13 mouse cellular contexts compared by ENCODE assay signal in the genomic region with DNA sequence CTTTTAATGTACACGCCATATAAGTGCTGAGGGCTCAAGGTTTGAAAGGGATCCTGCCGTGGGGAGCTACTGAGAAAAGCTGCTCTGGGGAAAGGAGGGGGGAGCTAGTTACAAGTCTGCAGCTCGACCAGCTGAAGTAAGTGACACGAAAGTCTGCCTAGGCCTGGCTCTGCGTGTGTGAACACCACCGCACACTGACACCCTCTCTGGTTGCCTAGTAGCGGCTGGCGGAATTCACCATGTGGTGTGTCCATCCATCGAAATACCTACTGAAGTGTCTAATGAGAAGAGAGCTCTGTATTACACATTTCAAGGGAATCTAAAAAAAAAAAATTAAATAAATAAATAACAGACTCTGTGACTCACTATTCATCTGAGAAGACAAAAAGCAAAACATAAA.
DNase-seq lines count a peak whose midpoint lies in the region; ATAC-seq lines count a peak whose summit lies in the region.
"Had no signal": no experiment of that assay in that cellular context is flagged by ENCODE, and none has a peak within 500 bp of the region (broad histone marks: within the 10 kb centered on the region; RNA-seq: fewer than 3 reads in every experiment).

No protein-coding gene starts in this region.

- no peaks in the 10 kb centered on the region for H3K9me3 ChIP-seq in hindbrain, embryonic 15.5 days
- H3K9me3 ChIP-seq in limb, embryonic 10.5 days (replicated peaks), result no peaks in the 10 kb centered on the region
- H3K9me3 ChIP-seq: kidney, embryonic 15.5 days; liver, embryonic 13.5 days; midbrain, embryonic 12.5 days had no signal

- H3K36me3 ChIP-seq in hindbrain, embryonic 15.5 days, result no peaks in the 10 kb centered on the region
- H3K36me3 ChIP-seq in limb, embryonic 10.5 days, result no peaks in the 10 kb centered on the region
- H3K36me3 ChIP-seq: kidney, embryonic 15.5 days; liver, embryonic 13.5 days; midbrain, embryonic 12.5 days had no signal

- no peak overlapping the region for H3K27ac ChIP-seq in hindbrain, embryonic 15.5 days (replicated peaks)
- H3K27ac ChIP-seq in limb, embryonic 10.5 days, result no peak overlapping the region
- H3K27ac ChIP-seq: kidney, embryonic 15.5 days; liver, embryonic 13.5 days; midbrain, embryonic 12.5 days had no signal

- 37% methylated on average over 9 of the region's 9 CpGs for WGBS in hindbrain, embryonic 15.5 days
- WGBS in limb, embryonic 10.5 days, result 82% methylated on average over 9 of the region's 9 CpGs

- H3K4me2 ChIP-seq in hindbrain, embryonic 15.5 days, result peak overlapping the region; percentile 16; the same call in 1 of the 2 replicates
- H3K4me2 ChIP-seq: kidney, embryonic 15.5 days; liver, embryonic 13.5 days; midbrain, embryonic 12.5 days had no signal

- H3K9ac ChIP-seq in hindbrain, embryonic 15.5 days, result no peak overlapping the region
- H3K9ac ChIP-seq: kidney, embryonic 15.5 days; liver, embryonic 13.5 days; midbrain, embryonic 12.5 days had no signal

- H3K4me1 ChIP-seq in hindbrain, embryonic 15.5 days (replicated peaks), result peaks cover 3% of the 10 kb centered on the region; the same call in 1 of the 2 replicates
- no peaks in the 10 kb centered on the region for H3K4me1 ChIP-seq in limb, embryonic 10.5 days
- H3K4me1 ChIP-seq: kidney, embryonic 15.5 days; liver, embryonic 13.5 days had no signal

- peak; percentile 66 for DNase-seq in right cerebral cortex, adult 18-20 months
- no peak for DNase-seq in right cerebral cortex, postnatal 4 days
- DNase-seq in left cerebral cortex, adult 9 months (ENCODE audit: low spot score in 2 of 2), result peak; percentile 15 to 49
- DNase-seq in heart, adult 18-20 months, result no peak
- DNase-seq in thymus, postnatal 14 days, result no peak
- DNase-seq in spleen, postnatal 36 days (ENCODE audit: low spot score in 2 of 2), result no peak
- no peak for DNase-seq in limb, embryonic 10.5 days (ENCODE audit: low spot score)
- DNase-seq: cerebellum, adult 8-10 months; liver, embryonic 13.5 days had no signal

- no peak overlapping the region for H3K4me3 ChIP-seq in hindbrain, embryonic 15.5 days
- no peak overlapping the region for H3K4me3 ChIP-seq in limb, embryonic 10.5 days
- H3K4me3 ChIP-seq: kidney, embryonic 15.5 days; liver, embryonic 13.5 days; midbrain, embryonic 12.5 days had no signal

- no peaks in the 10 kb centered on the region for H3K27me3 ChIP-seq in hindbrain, embryonic 15.5 days
- H3K27me3 ChIP-seq in limb, embryonic 10.5 days (ENCODE audit: low read depth, poor library complexity, severe bottlenecking), result no peaks in the 10 kb centered on the region
- H3K27me3 ChIP-seq: kidney, embryonic 15.5 days; liver, embryonic 13.5 days; midbrain, embryonic 12.5 days had no signal

- 0 out of 2 replicates have a peak, but pooled peaks have one; percentile 45 for ATAC-seq in hindbrain, embryonic 15.5 days (ENCODE audit: low FRiP score, low read depth)
- ATAC-seq: activated CD4-positive, CD25-positive, alpha-beta regulatory T cell, adult 4 months had no signal

Comparison
In these comparisons a context has a peak if more than half of its experiments do, and no peak if none do; other contexts are left out.
1. DNase-seq: peak in right cerebral cortex, adult 18-20 months (single experiment) and left cerebral cortex, adult 9 months (2 of 2); none in right cerebral cortex, postnatal 4 days (single experiment), heart, adult 18-20 months (0 of 2), thymus, postnatal 14 days (single experiment), spleen, postnatal 36 days (0 of 2) and limb, embryonic 10.5 days (single experiment).